Mouse (Mus musculus) monocyte, adult 5-6 weeks (primary cell): ENCODE results near the gene Mkrn2. TPM values are rescaled to one million over a fixed set of nuclear protein-coding genes. Genes with fewer than 3 reads are reported as not detected.
"Not testable (repeated sequence)": the region's sequence is repeated elsewhere in the genome, so short reads cannot be mapped to it uniquely, and the experiment has no call there.

Experiments used
- ATAC-seq: fragments of 153-309, 156-312 bp; replicated peaks from 2 replicates; pipeline ENCODE4 v1.8.0; 2017; ENCODE audit warnings: mild to moderate bottlenecking; ENCODE audit not compliant: low TSS enrichment, insufficient number of reproducible peaks, severe bottlenecking, poor library complexity, low FRiP score
- total RNA-seq: library from RNA; stranded (forward); fragments of 200-1000, 200-491, 200-594 nt; gene quantifications from 3 replicates; pipeline ENCODE4 v1.2.3, GENCODE M21; 2017

The Mkrn2 gene
- total RNA-seq, 1 experiment from 2014 or later: 9.1 TPM

- no peak for ATAC-seq
Observed at GRCm38 (mm10) chr6:115601322-115601714, 384 bp upstream of the Mkrn2 start.

- no peak for ATAC-seq
Observed at GRCm38 (mm10) chr6:115606461-115606860, 4.8 kb downstream of the Mkrn2 start.

GRCm38 (mm10) chr6:115607429-115607828, 5.7 kb downstream of the Mkrn2 start:
- no peak for ATAC-seq

GRCm38 (mm10) chr6:115609121-115609520, 7.4 kb downstream of the Mkrn2 start:
- no peak for ATAC-seq

GRCm38 (mm10) chr6:115610301-115610700, 8.6 kb downstream of the Mkrn2 start:
- no peak for ATAC-seq

- ATAC-seq: no peak
Observed at GRCm38 (mm10) chr6:115613793-115614192, 12.1 kb downstream of the Mkrn2 start.

- ATAC-seq: no peak
Observed at GRCm38 (mm10) chr6:115615983-115616382, 14.3 kb downstream of the Mkrn2 start.

GRCm38 (mm10) chr6:115619818-115620217, 18.1 kb downstream of the Mkrn2 start:
- no peak for ATAC-seq

- ATAC-seq: no peak
Observed at GRCm38 (mm10) chr6:115620942-115621341, 19.2 kb downstream of the Mkrn2 start.

- ATAC-seq: no peak
Observed at GRCm38 (mm10) chr6:115626121-115626520, 24.4 kb downstream of the Mkrn2 start.

GRCm38 (mm10) chr6:115631056-115631795, 29.5 kb downstream of the Mkrn2 start:
- no peak for ATAC-seq

- ATAC-seq: no peak
Observed at GRCm38 (mm10) chr6:115634015-115634414, 32.3 kb downstream of the Mkrn2 start.

- ATAC-seq: not testable (repeated sequence)
Observed at GRCm38 (mm10) chr6:115638188-115638587, 36.5 kb downstream of the Mkrn2 start.

- no peak for ATAC-seq
Observed at GRCm38 (mm10) chr6:115643315-115643714, 41.6 kb downstream of the Mkrn2 start.

- ATAC-seq: peak; percentile 37; the same call in 1 of the 2 replicates
Observed at GRCm38 (mm10) chr6:115649792-115650365, 48.2 kb downstream of the Mkrn2 start.

GRCm38 (mm10) chr6:115650476-115651427, 49.0 kb downstream of the Mkrn2 start:
- ATAC-seq: peak; percentile 36; the same call in 1 of the 2 replicates

GRCm38 (mm10) chr6:115651719-115652118, 50.0 kb downstream of the Mkrn2 start:
- no peak for ATAC-seq

- ATAC-seq: no peak
Observed at GRCm38 (mm10) chr6:115653939-115654338, 52.2 kb downstream of the Mkrn2 start.

GRCm38 (mm10) chr6:115658802-115659201, 57.1 kb downstream of the Mkrn2 start:
- ATAC-seq: no peak
